Mouse (Mus musculus) hindbrain, embryonic 12.5 days (tissue): ENCODE results near the gene Hexb. TPM values are rescaled to one million over a fixed set of nuclear protein-coding genes. Genes with fewer than 3 reads are reported as not detected.

Source experiments
- ATAC-seq: fragments of 200-750 bp; cut with Nextera tagmentation; 2 replicates; pipeline ENCODE4 v1.8.0; 2017; ENCODE audit warnings: moderate TSS enrichment; ENCODE audit not compliant: low FRiP score
- H3K27ac ChIP-seq: fragments of 300-500 bp; sonication (generic); 2 replicates; pipeline ENCODE4 v1.5.1; 2016; ENCODE audit warnings: mild to moderate bottlenecking
- H3K27me3 ChIP-seq: fragments of 300-500 bp; sonication (generic); 2 replicates; pipeline ENCODE4 v1.6.1; 2016; ENCODE audit warnings: mild to moderate bottlenecking
- H3K36me3 ChIP-seq: fragments of 300-500 bp; sonication (generic); 2 replicates; pipeline ENCODE4 v1.6.1; 2016; ENCODE audit warnings: mild to moderate bottlenecking
- H3K4me1 ChIP-seq: fragments of 300-500 bp; sonication (generic); 2 replicates; pipeline ENCODE4 v1.6.1; 2016
- H3K4me2 ChIP-seq: fragments of 300-500 bp; sonication (generic); replicated peaks from 2 replicates; pipeline ENCODE4 v1.6.1; 2016; ENCODE audit warnings: mild to moderate bottlenecking
- H3K4me3 ChIP-seq: fragments of 300-500 bp; sonication (generic); 2 replicates; pipeline ENCODE4 v1.5.1; 2016; ENCODE audit warnings: mild to moderate bottlenecking
- H3K9ac ChIP-seq: fragments of 300-500 bp; sonication (generic); 2 replicates; pipeline ENCODE4 v1.6.1; 2016; ENCODE audit warnings: mild to moderate bottlenecking, moderate library complexity
- H3K9me3 ChIP-seq: fragments of 300-500 bp; sonication (generic); replicated peaks from 2 replicates; pipeline ENCODE4 v1.6.1; 2016; ENCODE audit warnings: mild to moderate bottlenecking
- WGBS: fragments of 180-500 bp; shearing (Covaris S2); methylation state at CpG from one replicate; pipeline ENCODE4 v1.1.7; 2016; 5-methylcytosine and 5-hydroxymethylcytosine counted together
- polyA plus RNA-seq: library from polyadenylated mRNA; unstranded; fragments of >200 nt; fragmentation: Nextera tagmentation; extraction: Ambion mirVana; gene quantifications from 2 replicates; pipeline ENCODE4 v1.2.1, GENCODE M21; 2016

Gene Hexb
- polyA plus RNA-seq, 1 experiment from 2014 or later: 25.8 TPM

DNA sequence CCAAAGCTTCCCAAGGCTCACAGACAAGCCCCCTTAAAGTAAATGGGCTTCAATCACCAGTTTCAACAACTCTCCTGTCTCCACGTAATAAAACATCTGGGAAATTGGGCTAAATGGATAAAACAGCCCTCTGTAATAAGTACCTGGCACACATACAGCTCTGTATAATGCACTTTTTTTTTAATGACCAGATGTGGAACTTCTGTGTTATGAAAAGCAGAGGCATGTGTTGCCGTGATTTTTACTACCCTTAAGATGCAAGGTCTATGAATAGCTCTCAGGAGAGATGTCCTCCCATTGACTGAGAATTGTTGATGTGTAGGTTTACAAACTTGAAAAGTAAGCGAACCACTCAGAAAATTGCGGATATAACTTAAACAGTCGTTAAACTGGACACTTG is 18.0 kb upstream of the Hexb start:
- Histone ChIP-seq H3K4me1 (peaks cover 19% of the 10 kb centered on the region), H3K4me3 (no peak overlapping the region), H3K9me3 (no peaks in the 10 kb centered on the region), H3K9ac (no peak overlapping the region), H3K27ac (no peak overlapping the region), H3K36me3 (no peaks in the 10 kb centered on the region), H3K27me3 (no peaks in the 10 kb centered on the region), H3K4me2 (no peak overlapping the region)
- WGBS: 82% methylated on average over 5 of the region's 5 CpGs
- no peak for ATAC-seq

DNA sequence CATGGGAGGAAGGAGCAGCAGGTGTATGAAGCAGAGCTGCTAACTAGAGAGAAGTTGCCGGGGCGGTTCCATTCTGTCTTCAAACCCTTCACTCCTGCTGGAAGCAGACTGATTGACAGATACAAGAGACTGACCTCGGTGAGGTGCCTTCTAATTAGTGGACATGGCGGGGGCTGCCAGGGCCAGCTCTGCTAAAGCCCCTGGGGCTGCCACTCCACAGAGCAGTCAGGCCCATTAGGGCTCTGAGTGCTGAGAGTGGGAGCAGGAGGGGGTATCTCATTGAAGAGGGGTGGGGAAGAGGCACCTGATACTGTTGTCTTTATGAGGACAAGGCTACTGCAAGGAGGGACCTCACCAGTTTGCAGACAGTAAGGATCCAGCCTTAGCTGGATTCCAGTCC is 17.4 kb upstream of the Hexb start:
- Histone ChIP-seq H3K9me3 (no peaks in the 10 kb centered on the region), H3K36me3 (no peaks in the 10 kb centered on the region), H3K9ac (no peak overlapping the region), H3K4me3 (no peak overlapping the region), H3K4me2 (no peak overlapping the region), H3K27ac (no peak overlapping the region), H3K27me3 (no peaks in the 10 kb centered on the region), H3K4me1 (peaks cover 19% of the 10 kb centered on the region)
- ATAC-seq: peak; percentile 35; the same call in 1 of the 2 replicates
- WGBS: 47% methylated on average over 4 of the region's 4 CpGs

DNA sequence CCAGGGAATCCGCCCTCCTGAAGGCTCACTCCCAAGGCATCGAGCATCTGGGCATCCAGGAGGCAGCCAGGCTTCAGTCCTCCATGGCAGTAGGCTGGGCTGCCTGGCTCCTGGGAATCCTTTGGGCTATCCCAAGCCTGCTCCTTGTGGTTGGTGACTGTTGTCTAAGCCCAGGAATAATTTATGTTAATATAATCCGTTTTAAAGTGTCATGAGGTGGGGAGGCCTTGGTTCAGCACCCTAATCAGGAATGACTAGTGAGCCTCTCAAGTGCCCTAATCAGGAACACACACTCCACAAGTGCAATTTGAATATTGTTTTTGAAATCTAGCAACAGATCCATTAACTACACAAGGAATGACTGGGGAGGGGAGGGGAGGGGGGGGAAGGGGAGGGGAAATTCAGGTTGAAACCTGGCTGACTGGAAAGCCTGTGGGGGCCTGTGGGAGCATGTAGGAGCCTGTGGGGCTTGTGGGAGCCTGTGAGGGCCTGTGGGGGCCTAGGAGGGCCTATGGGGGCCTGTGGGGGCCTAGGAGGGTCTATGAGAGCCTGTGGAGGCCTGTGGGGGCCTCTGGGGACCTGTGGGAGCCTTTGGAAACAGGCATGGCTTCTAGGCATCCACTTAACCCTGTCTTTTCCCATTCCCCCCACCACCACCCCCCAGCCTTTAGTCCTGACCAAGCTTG is 16.6 kb upstream of the Hexb start:
- 56% methylated on average over 3 of the region's 3 CpGs for WGBS
- ATAC-seq: no peak
- no peaks in the 10 kb centered on the region for H3K27me3 ChIP-seq
- H3K4me3 ChIP-seq: no peak overlapping the region
- no peaks in the 10 kb centered on the region for H3K9me3 ChIP-seq
- no peak overlapping the region for H3K4me2 ChIP-seq
- no peaks in the 10 kb centered on the region for H3K36me3 ChIP-seq
- H3K27ac ChIP-seq: no peak overlapping the region
- H3K4me1 ChIP-seq: peaks cover 19% of the 10 kb centered on the region
- H3K9ac ChIP-seq: no peak overlapping the region

DNA sequence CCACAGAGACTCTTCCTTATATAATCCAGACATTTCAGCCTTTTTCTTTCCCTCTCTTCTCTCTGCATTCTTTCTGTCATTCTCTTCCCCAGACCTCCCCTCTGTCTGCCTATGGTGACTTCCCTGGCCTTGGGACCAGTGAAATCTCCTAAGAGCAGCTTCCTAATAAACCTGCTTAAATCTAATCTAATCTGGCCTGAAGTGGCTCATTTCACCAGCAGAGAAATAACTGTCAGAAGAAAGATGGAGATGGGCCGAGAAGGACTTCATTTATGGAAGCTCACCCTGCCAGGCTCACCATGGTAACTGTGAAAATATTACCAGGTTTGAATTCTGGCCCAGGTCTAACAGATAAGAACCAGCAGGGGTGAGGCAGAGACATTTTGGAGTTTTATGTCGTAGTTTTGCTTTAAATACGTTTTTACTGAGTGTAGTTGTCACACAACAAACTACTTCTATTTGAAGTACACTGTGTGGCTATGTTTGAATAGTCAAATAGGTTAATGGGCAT is 10.4 kb upstream of the Hexb start:
- Histone ChIP-seq H3K27ac (no peak overlapping the region), H3K9ac (no peak overlapping the region), H3K36me3 (no peaks in the 10 kb centered on the region), H3K4me2 (no peak overlapping the region), H3K4me3 (no peak overlapping the region), H3K4me1 (no peaks in the 10 kb centered on the region), H3K27me3 (peaks cover 3% of the 10 kb centered on the region; the same call in 1 of the 2 replicates), H3K9me3 (no peaks in the 10 kb centered on the region)
- WGBS: 73% methylated on average over 3 of the region's 3 CpGs
- no peak for ATAC-seq

DNA sequence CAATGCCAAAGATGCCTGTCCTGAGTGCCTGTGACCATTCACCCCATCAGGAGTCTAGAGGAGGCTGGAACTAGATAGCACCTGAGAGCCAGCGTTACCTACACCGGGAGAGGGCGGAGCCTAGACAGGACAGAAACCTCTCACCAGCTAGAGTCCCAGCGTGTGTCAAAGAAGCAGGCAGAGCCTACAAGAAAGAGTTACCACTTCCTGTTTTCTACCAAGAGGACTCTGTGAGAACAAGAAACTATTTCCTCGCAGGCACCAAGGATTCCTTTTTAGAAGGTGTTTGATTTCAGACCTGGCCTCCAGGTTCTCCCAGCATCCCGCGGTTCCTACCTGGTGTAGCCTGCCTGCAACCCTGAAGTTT is 9.9 kb upstream of the Hexb start:
- H3K4me1 ChIP-seq: no peaks in the 10 kb centered on the region
- no peak overlapping the region for H3K27ac ChIP-seq
- WGBS: 49% methylated on average over 7 of the region's 7 CpGs
- H3K9me3 ChIP-seq: no peaks in the 10 kb centered on the region
- no peak overlapping the region for H3K9ac ChIP-seq
- peaks cover 3% of the 10 kb centered on the region; the same call in 1 of the 2 replicates for H3K27me3 ChIP-seq
- no peak for ATAC-seq
- H3K36me3 ChIP-seq: no peaks in the 10 kb centered on the region
- H3K4me2 ChIP-seq: no peak overlapping the region
- no peak overlapping the region for H3K4me3 ChIP-seq

DNA sequence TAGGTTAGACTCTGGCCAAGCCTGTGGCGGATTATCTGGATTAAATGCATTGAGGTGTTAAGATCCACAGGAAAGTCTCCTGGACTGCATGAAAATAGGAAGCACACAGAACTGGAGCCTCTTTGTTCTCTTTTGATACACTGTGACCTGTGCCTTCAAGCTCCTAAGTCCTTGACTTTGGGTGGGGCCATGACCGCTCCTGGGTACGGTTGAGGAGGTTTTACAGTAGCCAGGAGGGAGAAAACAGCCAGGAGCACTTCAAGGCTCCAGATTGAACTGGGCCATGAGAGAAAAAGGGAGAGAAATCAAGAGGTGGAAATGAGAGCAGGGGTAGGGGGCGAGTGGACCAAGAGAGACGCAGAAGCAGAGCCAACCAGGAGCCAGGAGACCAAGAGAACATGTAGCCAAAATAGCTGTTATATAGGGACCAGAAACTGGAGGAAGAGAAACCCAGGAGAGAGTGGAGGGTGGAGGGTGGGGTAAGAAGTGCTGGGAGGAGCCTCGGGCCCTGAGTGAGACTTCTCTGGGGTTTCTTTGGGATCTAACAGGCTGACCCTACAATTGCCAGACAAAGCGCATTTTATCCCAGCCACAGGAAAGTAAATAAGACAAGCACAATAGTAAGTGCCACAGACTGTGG is 9.4 kb upstream of the Hexb start:
- H3K4me3 ChIP-seq: no peak overlapping the region
- H3K36me3 ChIP-seq: no peaks in the 10 kb centered on the region
- no peaks in the 10 kb centered on the region for H3K4me1 ChIP-seq
- 84% methylated on average over 7 of the region's 7 CpGs for WGBS
- H3K9ac ChIP-seq: no peak overlapping the region
- no peak overlapping the region for H3K27ac ChIP-seq
- H3K4me2 ChIP-seq: no peak overlapping the region
- no peak for ATAC-seq
- H3K9me3 ChIP-seq: no peaks in the 10 kb centered on the region
- peaks cover 3% of the 10 kb centered on the region; the same call in 1 of the 2 replicates for H3K27me3 ChIP-seq

- Histone ChIP-seq H3K4me2 (no peak overlapping the region), H3K27ac (no peak overlapping the region), H3K4me3 (no peak overlapping the region), H3K9me3 (no peaks in the 10 kb centered on the region), H3K4me1 (no peaks in the 10 kb centered on the region), H3K9ac (no peak overlapping the region), H3K27me3 (peaks cover 3% of the 10 kb centered on the region; the same call in 1 of the 2 replicates), H3K36me3 (no peaks in the 10 kb centered on the region)
- ATAC-seq: no peak
- WGBS: 85% methylated on average over 2 of the region's 2 CpGs
These were observed 7.9 kb upstream of the Hexb start for GRCm38 (mm10) chr13:97206046-97206445.

GRCm38 (mm10) chr13:97205052-97205701 is 7.0 kb upstream of the Hexb start:
- H3K27ac ChIP-seq: no peak overlapping the region

GRCm38 (mm10) chr13:97201896-97202295 is 3.7 kb upstream of the Hexb start:
- Histone ChIP-seq H3K27ac (no peak overlapping the region), H3K4me2 (no peak overlapping the region), H3K9ac (no peak overlapping the region), H3K27me3 (no peaks in the 10 kb centered on the region), H3K4me1 (0 out of 2 replicates have a peak, but pooled peaks cover 3% of the 10 kb centered on the region), H3K36me3 (no peaks in the 10 kb centered on the region), H3K4me3 (no peak overlapping the region), H3K9me3 (no peaks in the 10 kb centered on the region)
- ATAC-seq: no peak
- WGBS: 86% methylated on average over 4 of the region's 4 CpGs

More at GRCm38 (mm10) chr13:97205052-97205701, 7.0 kb upstream of the Hexb start:
- Histone ChIP-seq H3K9ac (peak overlapping the region; percentile 32; the same call in 1 of the 2 replicates), H3K36me3 (no peaks in the 10 kb centered on the region), H3K9me3 (no peaks in the 10 kb centered on the region), H3K27me3 (peaks cover 3% of the 10 kb centered on the region; the same call in 1 of the 2 replicates), H3K4me1 (no peaks in the 10 kb centered on the region), H3K4me2 (peak overlapping the region; percentile 59), H3K4me3 (peak overlapping the region; percentile 27)
- WGBS: 17% methylated on average over 18 of the region's 18 CpGs
- ATAC-seq: peak; percentile 64; the same call in 1 of the 2 replicates

GRCm38 (mm10) chr13:97201076-97201475 is 2.9 kb upstream of the Hexb start:
- Histone ChIP-seq H3K9ac (no peak overlapping the region), H3K27ac (no peak overlapping the region), H3K36me3 (no peaks in the 10 kb centered on the region), H3K4me2 (no peak overlapping the region), H3K27me3 (no peaks in the 10 kb centered on the region), H3K4me1 (0 out of 2 replicates have a peak, but pooled peaks cover 3% of the 10 kb centered on the region), H3K4me3 (no peak overlapping the region), H3K9me3 (no peaks in the 10 kb centered on the region)
- no peak for ATAC-seq
- 68% methylated on average over 7 of the region's 7 CpGs for WGBS

GRCm38 (mm10) chr13:97199123-97199522 is 966 bp upstream of the Hexb start:
- Histone ChIP-seq H3K4me1 (0 out of 2 replicates have a peak, but pooled peaks cover 3% of the 10 kb centered on the region), H3K36me3 (no peaks in the 10 kb centered on the region), H3K9me3 (no peaks in the 10 kb centered on the region), H3K4me2 (no peak overlapping the region), H3K4me3 (no peak overlapping the region), H3K27me3 (no peaks in the 10 kb centered on the region), H3K27ac (no peak overlapping the region), H3K9ac (no peak overlapping the region)
- 83% methylated on average over 2 of the region's 2 CpGs for WGBS
- no peak for ATAC-seq

DNA sequence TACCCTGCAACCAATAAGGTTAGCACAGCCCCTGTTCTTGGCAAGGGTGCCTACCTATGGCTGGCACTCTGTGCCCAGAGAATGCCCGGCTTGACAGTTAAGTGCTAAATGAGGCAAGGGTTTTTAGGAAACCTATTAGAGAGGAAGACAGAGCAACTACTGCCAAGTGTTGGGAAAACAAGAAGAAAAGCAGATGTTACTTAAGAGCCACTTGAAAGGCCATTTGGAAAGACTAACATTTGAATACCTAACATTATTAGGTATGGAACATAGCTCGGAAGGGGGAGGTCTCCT is 1.3 kb downstream of the Hexb start:
- Histone ChIP-seq H3K4me2 (no peak overlapping the region), H3K9me3 (no peaks in the 10 kb centered on the region), H3K4me3 (no peak overlapping the region), H3K36me3 (no peaks in the 10 kb centered on the region), H3K4me1 (0 out of 2 replicates have a peak, but pooled peaks cover 3% of the 10 kb centered on the region), H3K9ac (no peak overlapping the region), H3K27ac (no peak overlapping the region), H3K27me3 (no peaks in the 10 kb centered on the region)
- ATAC-seq: no peak
- 89% methylated on average over 2 of the region's 2 CpGs for WGBS
